Mouse (Mus musculus) liver, adult 2 months (tissue): ENCODE results near the gene Tssc4. TPM values are rescaled to one million over a fixed set of nuclear protein-coding genes. Genes with fewer than 3 reads are reported as not detected.

Experiments used
- DNase-seq: peaks from one replicate; pipeline ENCODE4 v3.0.0-alpha.2; 2011; ENCODE audit warnings: low read depth, low spot score; ENCODE audit errors: extremely low read depth
- H3K27ac ChIP-seq: fragments of 200-500 bp; replicated peaks from 2 replicates; pipeline ENCODE4 v1.5.1; 2012; ENCODE audit warnings: low read depth, mild to moderate bottlenecking, control low read depth, inconsistent platforms, low read length; ENCODE audit not compliant: insufficient read depth
- H3K27me3 ChIP-seq: fragments of 200-500 bp; 2 replicates; pipeline ENCODE4 v1.6.1; 2012; ENCODE audit warnings: mild to moderate bottlenecking, moderate library complexity, low read length, inconsistent platforms; ENCODE audit not compliant: control insufficient read depth, insufficient read depth
- H3K36me3 ChIP-seq: fragments of 200-500 bp; 2 replicates; pipeline ENCODE4 v1.6.1; 2012; ENCODE audit warnings: low read length, inconsistent platforms; ENCODE audit not compliant: control insufficient read depth, insufficient read depth
- H3K4me1 ChIP-seq: fragments of 200-500 bp; 2 replicates; pipeline ENCODE4 v1.6.1; 2011; ENCODE audit warnings: low read length; ENCODE audit not compliant: control insufficient read depth, insufficient read depth
- H3K4me3 ChIP-seq: fragments of 200-500 bp; 2 replicates; pipeline ENCODE4 v1.5.1; 2011; ENCODE audit warnings: low read depth, mild to moderate bottlenecking, control low read depth, low read length, moderate library complexity; ENCODE audit not compliant: insufficient read depth
- H3K79me2 ChIP-seq: fragments of 200-500 bp; 2 replicates; pipeline ENCODE4 v1.6.1; 2012; ENCODE audit warnings: inconsistent platforms, mild to moderate bottlenecking, low read length, moderate library complexity; ENCODE audit not compliant: control insufficient read depth, insufficient read depth
- H3K9ac ChIP-seq: fragments of 200-500 bp; 2 replicates; pipeline ENCODE4 v1.6.1; 2012; ENCODE audit warnings: low read depth, mild to moderate bottlenecking, control low read depth, inconsistent platforms, low read length
- CTCF ChIP-seq: fragments of 200-500 bp; IDR thresholded peaks from 2 replicates; pipeline ENCODE4 v1.5.1; 2011; ENCODE audit warnings: low read depth, low read length, control low read depth
- POLR2A ChIP-seq: fragments of 200-500 bp; IDR thresholded peaks from 2 replicates; pipeline ENCODE4 v1.6.1; 2011; ENCODE audit warnings: low read length, control low read depth; ENCODE audit not compliant: insufficient read depth; ENCODE audit errors: extremely low read depth
- WGBS: fragments of 180-500 bp; shearing (Covaris S2); methylation state at CpG from one replicate; pipeline ENCODE4 v1.1.7; 2018; 5-methylcytosine and 5-hydroxymethylcytosine counted together
- polyA plus RNA-seq: library from polyadenylated mRNA; depleted of rRNA; stranded (reverse); fragments of >200 nt; gene quantifications from 2 replicates; pipeline ENCODE4 v1.2.3, GENCODE M21; 2012
- total RNA-seq: library from RNA; depleted of rRNA; stranded (reverse); fragments of >200 nt; gene quantifications from 2 replicates; pipeline ENCODE4 v1.2.3, GENCODE M21; 2014

Tssc4 gene
- total and polyA plus RNA-seq, 2 experiments = 11.9 to 47.7 TPM

- no peak for TF ChIP-seq POLR2A
- TF ChIP-seq CTCF = no peak
- Histone ChIP-seq H3K4me3 (no peak overlapping the region), H3K79me2 (no peaks in the 10 kb centered on the region), H3K36me3 (no peaks in the 10 kb centered on the region), H3K9ac (no peak overlapping the region), H3K4me1 (no peaks in the 10 kb centered on the region), H3K27ac (no peak overlapping the region), H3K27me3 (no peaks in the 10 kb centered on the region)
- WGBS = 92% methylated on average over 1 of the region's 1 CpGs
- no peak for DNase-seq
These were observed 44.8 kb upstream of the Tssc4 start for GRCm38 (mm10) chr7:143024293-143024692.

- no peak overlapping the region for H3K9ac ChIP-seq
- H3K36me3 ChIP-seq = no peaks in the 10 kb centered on the region
- H3K27ac ChIP-seq = no peak overlapping the region
- no peak for TF ChIP-seq POLR2A
- no peak for TF ChIP-seq CTCF
- H3K4me3 ChIP-seq = no peak overlapping the region
- 93% methylated on average over 3 of the region's 3 CpGs for WGBS
- H3K27me3 ChIP-seq = no peaks in the 10 kb centered on the region
- H3K4me1 ChIP-seq = no peaks in the 10 kb centered on the region
- no peak for DNase-seq
- no peaks in the 10 kb centered on the region for H3K79me2 ChIP-seq
These were observed 43.6 kb upstream of the Tssc4 start for GRCm38 (mm10) chr7:143025496-143025895.

- H3K9ac ChIP-seq = no peak overlapping the region
These were observed 41.9 kb upstream of the Tssc4 start for GRCm38 (mm10) chr7:143027196-143027595.

GRCm38 (mm10) chr7:143031816-143032215 lies 37.2 kb upstream of the Tssc4 start:
- no peak for TF ChIP-seq CTCF
- no peak for TF ChIP-seq POLR2A
- no peak for DNase-seq
- 78% methylated on average over 1 of the region's 1 CpGs for WGBS
- Histone ChIP-seq H3K79me2 (no peaks in the 10 kb centered on the region), H3K4me1 (peaks cover 12% of the 10 kb centered on the region), H3K36me3 (no peaks in the 10 kb centered on the region), H3K4me3 (no peak overlapping the region), H3K27ac (no peak overlapping the region), H3K27me3 (no peaks in the 10 kb centered on the region; the same call in 1 of the 2 replicates), H3K9ac (no peak overlapping the region)

More at GRCm38 (mm10) chr7:143027196-143027595, 41.9 kb upstream of the Tssc4 start:
- Histone ChIP-seq H3K27me3 (no peaks in the 10 kb centered on the region), H3K36me3 (no peaks in the 10 kb centered on the region), H3K4me3 (no peak overlapping the region), H3K27ac (no peak overlapping the region), H3K4me1 (no peaks in the 10 kb centered on the region), H3K79me2 (no peaks in the 10 kb centered on the region)
- TF ChIP-seq CTCF = no peak
- TF ChIP-seq POLR2A = no peak
- WGBS = 95% methylated on average over 4 of the region's 4 CpGs
- DNase-seq = no peak

GRCm38 (mm10) chr7:143033581-143033980 lies 35.5 kb upstream of the Tssc4 start:
- no peaks in the 10 kb centered on the region; the same call in 1 of the 2 replicates for H3K27me3 ChIP-seq
- peaks cover 12% of the 10 kb centered on the region for H3K4me1 ChIP-seq
- no peaks in the 10 kb centered on the region for H3K36me3 ChIP-seq
- H3K79me2 ChIP-seq = no peaks in the 10 kb centered on the region
- no peak overlapping the region for H3K4me3 ChIP-seq
- no peak for DNase-seq
- TF ChIP-seq CTCF (no peak), POLR2A (no peak)
- 53% methylated on average over 4 of the region's 4 CpGs for WGBS
- H3K9ac ChIP-seq = no peak overlapping the region
- H3K27ac ChIP-seq = no peak overlapping the region

- TF ChIP-seq CTCF (no peak), POLR2A (no peak)
- 84% methylated on average over 2 of the region's 2 CpGs for WGBS
- DNase-seq = peak; percentile 95
- Histone ChIP-seq H3K27ac (no peak overlapping the region), H3K36me3 (no peaks in the 10 kb centered on the region), H3K79me2 (no peaks in the 10 kb centered on the region), H3K9ac (no peak overlapping the region), H3K4me1 (peaks cover 12% of the 10 kb centered on the region), H3K4me3 (no peak overlapping the region), H3K27me3 (no peaks in the 10 kb centered on the region; the same call in 1 of the 2 replicates)
These were observed 34.9 kb upstream of the Tssc4 start for GRCm38 (mm10) chr7:143034112-143034511.
